Mouse (Mus musculus) stomach, postnatal 0 days (tissue): ENCODE data around the gene Hp.

Experiments
- CTCF ChIP-seq: IDR thresholded peaks from 2 replicates; pipeline ENCODE4 v1.5.1; 2016; ENCODE audit warnings: antibody characterized with exemption, low read depth, mild to moderate bottlenecking, moderate library complexity
- EP300 ChIP-seq: optimal IDR thresholded peaks from 2 replicates; pipeline ENCODE3; 2016; ENCODE audit warnings: antibody characterized with exemption

GRCm38 (mm10) chr8:109564766-109565165, 14.2 kb downstream of the Hp start:
- TF ChIP-seq CTCF = no peak
- TF ChIP-seq EP300 = no peak
